Mouse (Mus musculus) inflammation-experienced regulatory T-cells, adult 6 months (primary cell): ENCODE results near the gene Vegfb. TPM values are rescaled to one million over a fixed set of nuclear protein-coding genes. Genes with fewer than 3 reads are reported as not detected.

Experiments
- ATAC-seq: one replicate; pipeline ENCODE4 v1.8.0; 2017
- polyA plus RNA-seq, 3 experiments: library from polyadenylated mRNA; unstranded; fragments of 100-300 nt; shearing (Covaris generic); gene quantifications; one replicate each; pipeline ENCODE4 v1.2.1; 2017

Vegfb gene
- polyA plus RNA-seq, 3 experiments from 2014 or later = 2.5 to 3.6 (median 3.5) TPM

DNA sequence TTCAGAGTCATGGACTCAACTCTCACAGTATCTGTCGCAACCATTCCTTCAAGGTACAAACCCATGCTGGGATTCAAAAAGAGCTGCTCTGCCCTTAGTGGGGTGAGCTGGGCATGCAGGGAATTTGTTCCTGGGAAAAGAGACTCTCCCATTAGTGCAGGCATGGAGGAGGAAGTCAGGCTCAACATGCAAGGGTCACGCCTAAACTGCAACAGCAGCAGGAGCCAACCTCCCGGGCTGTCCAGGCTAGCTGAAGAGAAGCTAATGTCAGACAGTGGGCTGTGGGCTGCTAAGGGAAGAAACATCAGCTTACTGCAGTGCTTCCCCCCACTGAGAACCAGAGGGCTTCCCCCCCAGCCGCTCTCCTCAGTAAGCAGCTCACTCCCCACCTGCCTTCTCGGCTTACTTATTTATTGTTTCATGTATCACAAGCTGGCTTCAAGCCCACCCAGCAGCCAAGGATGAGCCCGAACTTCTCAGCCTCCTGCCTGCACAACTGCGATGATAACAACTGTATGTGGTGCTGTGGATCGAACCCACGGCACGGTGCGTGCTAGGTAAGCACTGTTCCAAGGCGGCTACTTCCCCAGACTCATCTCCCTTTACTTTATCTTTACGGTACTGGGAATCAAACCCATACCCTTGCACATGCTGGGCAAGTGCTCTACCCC lies 15.1 kb downstream of the Vegfb start:
- ATAC-seq = no peak

DNA sequence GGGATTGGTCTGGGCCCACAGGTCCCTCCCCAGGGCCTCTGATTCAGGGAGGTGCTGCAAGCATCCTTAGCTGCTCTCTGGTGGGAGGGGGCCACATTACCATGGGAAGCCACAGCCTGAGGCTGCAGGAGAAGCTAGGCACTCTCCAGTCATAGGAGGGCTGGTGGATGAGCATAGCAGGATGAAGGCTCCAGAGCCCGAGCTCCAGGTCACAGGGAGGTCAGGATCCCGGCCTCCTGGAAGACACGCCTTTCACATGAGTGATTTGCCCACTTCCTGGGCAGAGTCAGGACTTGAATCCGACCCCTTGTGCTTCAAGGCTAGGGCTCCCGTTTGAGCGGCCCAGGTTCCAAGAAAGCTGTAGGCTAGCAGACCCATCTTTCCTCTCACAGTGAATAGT lies 15.8 kb downstream of the Vegfb start:
- ATAC-seq = no peak

DNA sequence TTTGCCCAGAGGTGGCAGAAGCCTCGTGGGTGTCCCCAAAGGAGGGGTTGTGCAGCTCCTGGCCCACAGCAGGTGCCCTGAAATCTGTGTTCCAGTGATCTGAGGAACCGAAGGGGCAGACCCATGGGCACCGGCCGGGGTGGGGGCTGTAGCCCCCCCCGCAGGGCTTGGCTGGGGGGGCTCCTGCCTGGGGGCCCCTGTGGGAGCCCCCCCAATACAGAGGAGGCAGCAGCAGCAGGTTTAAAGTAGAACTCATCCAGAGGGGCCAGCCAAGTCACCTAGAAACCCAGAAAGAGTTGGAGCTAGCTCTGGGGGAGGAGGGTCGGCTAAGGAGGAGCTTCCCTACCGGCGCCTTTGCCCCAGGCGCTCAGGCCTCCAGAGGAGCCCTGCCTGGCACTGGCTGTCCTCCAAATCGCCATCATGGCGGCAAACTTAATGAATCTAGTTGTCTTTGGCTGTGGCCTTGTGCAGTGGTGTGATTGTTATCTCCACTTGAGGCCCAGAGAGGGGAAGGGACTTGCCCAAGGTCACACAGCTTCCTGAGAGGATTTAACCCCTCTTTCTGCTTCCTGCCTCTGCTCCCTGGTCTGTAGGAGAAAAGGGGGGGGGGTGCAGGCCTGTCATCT lies 16.9 kb downstream of the Vegfb start:
- ATAC-seq = no peak

DNA sequence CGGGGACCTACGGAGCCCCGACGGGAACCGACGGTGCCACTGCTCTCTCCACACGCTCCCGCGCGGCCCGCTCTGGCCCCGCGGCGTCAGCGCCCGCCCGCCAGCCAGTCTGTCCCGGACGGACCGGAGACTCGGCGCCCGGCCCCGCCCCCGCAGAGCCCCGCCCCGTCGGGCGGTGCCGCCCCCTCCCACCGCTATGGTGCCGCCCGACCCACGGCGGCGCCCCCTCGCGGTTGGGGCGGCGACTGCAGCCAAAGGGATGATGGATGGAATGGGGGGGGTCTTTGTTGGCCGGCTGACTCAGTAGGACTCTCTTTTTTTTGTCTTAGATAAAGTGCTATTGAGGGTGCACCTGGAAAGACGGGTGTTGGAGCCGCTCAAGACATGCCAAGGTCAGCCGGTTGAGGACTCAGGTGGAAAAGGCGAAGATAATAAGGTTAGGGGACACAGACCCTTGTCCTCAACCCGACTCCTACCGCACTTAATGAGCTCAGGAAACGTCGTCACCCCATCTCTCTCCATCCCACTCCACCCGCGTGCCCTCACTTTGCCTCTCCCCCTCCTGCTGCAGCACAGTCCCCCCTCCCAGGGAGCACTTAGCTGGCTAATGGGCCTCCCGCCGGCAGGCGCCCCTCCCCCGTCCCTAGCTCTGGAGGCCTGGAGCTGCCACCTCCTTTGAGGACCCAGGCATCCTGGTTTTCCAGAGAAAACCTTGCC lies 17.6 kb downstream of the Vegfb start:
- ATAC-seq = peak; percentile 49

DNA sequence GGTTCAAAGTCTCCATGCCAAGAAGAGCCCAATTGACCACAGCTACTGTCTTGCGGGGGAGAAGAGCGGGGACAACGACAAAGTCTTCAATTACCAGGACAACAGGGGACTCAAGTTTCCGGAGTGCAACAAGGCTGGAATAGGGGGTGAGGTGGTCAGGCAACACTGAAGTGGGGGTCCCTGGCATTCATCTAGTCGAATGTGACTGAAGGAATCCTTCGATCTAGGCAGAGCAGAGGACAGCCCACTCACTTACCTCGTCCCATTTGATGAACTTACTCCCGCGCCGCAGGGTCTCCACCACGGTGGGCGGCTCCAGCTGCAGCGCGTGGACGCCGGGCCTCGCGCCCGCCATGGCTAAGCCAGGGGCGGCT lies 18.2 kb downstream of the Vegfb start:
- peak; percentile 4 for ATAC-seq

DNA sequence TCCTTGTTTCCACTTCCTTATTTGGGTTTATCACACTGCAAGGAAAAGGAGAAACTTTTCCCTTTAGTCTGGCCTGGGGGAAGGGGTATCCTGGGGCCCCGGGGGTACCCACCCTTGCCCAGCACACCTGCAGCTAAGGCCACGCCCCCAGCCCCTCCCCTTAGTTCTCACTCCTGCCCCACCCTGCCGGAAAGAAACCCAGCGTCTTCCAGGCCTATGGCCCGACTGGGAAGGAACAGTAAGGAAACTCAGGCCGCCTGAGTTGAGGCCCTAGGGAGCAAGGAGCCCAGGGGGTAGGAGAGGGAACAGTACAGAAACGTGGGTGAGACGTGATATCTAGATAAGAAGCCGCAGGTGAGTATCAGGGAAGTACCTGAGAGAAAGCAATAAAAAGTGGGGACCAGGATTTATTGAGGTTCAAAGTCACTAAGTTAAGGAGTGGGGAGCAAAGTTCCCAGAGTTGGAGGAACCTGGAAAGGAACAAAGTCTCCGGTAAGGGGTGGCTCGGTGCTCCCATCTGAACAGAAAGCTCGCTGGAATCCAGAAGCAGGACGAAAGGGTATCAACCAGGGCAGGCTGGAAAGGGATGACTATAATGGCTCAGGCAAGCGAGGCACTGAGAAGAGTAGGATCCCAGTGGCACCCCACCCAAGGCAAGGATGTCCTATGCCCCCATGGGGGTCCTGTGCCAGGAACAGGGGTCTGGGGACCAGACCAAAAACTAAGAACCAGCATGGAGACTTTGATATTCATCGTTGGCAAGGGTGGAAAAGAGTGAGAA lies 18.8 kb downstream of the Vegfb start:
- no peak for ATAC-seq

DNA sequence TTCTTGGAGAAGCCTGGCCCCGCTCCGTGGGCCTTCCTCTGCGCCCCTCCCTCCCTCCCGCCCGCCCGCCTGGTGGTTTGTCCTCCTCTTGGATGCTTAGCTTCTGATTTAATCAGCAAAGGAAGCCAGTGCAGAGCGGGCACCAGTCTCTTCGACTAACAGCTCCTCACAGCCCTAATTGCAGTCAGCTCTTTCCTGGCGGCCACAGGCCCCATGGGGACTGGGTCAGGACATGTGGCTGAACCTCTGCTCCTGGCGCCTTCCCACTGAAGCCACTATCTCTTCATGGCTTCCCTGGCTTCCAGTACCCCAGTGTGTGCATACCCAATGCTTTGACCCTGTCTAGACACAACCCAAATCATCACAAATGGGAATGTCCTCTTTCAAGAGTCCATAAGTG lies 31.0 kb downstream of the Vegfb start:
- ATAC-seq = no peak

DNA sequence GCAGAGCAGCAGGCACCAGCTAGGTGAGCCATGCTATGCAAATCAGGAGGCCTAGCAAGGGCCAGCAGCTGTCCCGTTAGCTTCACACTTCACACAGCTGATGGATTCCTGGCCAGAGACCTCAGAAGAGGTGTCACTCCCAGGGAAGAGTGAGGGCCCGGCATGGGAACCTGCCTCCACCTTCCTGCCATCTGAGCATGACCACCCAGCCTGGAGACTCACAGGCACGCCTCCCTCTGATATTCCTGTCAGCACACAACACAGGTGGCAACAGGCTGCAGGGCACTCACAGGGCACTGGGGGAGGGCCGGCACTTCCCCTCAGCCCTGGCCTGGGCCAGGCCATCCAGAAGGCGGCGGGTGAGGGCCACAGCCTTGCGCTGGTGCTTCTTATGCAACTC lies 32.0 kb downstream of the Vegfb start:
- ATAC-seq = no peak

DNA sequence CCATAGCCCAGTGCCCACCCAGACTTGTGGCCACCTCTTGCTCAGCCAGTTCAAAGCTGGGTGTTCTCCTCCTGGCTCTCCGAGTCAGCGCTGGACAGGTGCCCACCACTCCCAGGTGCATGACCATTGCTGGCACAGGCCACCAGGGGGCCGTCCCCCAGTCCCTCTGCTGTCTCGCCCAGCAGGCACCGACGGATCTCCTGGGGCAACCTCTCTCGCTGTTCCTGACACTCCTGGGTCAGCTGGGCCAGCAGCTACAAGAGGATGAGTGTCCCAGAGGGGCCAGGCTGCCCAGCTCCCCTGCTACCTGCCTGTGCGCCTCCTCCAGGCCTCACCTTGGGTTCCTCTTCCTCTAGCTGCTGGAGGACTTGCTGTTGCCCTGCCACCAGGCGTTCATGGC lies 33.4 kb downstream of the Vegfb start:
- ATAC-seq = no peak

DNA sequence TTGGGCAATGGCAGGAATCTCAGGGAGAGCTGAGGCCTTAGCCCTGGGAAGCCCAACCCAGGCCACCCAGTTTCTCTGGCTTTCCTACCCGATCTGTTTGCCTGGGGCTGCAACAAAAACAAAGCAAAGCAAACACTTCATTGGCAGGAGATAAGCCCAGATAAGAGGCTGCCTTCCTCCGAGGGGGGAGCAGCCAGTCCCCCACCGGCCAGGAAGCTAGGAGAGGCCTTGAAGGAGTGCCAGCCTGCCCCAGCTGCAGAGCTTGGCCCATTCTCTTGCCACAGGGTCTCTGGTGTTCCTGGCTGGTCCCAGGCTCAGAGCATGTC lies 34.8 kb downstream of the Vegfb start:
- ATAC-seq = no peak

DNA sequence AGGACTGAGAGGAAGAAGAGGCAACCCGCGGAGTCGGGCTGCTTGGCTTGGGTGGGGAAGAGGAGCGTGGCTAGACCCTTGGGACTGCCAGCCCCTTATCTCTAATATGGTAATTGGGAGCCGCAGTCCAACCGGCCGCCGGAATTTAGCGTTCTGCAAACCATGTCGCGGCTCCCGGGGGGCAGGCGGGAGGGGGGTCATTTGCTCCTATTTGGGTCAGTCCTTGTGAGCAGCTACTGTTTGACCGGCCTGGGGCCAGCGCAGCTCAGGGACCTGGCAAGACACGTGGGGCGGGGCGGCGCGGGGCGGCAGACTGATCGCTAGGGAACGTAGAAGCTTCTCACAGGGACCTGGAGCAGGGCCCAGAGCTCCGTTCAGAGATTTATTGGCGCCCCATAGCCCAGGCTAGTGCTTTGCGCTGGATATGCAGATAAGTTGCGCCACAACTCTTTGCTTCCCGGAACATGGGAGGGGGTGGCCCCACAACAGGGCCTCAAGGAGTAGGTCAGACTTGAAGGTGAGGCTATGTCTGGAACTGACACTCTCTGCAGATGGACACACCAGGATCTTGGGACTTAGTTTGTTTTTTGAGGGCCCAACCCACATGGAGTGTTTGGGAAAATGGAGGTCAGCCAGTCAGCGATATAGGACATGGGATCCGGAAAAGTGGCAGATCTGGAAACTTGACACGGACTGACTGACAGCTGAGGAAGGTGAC lies 35.3 kb downstream of the Vegfb start:
- peak; percentile 19 for ATAC-seq

DNA sequence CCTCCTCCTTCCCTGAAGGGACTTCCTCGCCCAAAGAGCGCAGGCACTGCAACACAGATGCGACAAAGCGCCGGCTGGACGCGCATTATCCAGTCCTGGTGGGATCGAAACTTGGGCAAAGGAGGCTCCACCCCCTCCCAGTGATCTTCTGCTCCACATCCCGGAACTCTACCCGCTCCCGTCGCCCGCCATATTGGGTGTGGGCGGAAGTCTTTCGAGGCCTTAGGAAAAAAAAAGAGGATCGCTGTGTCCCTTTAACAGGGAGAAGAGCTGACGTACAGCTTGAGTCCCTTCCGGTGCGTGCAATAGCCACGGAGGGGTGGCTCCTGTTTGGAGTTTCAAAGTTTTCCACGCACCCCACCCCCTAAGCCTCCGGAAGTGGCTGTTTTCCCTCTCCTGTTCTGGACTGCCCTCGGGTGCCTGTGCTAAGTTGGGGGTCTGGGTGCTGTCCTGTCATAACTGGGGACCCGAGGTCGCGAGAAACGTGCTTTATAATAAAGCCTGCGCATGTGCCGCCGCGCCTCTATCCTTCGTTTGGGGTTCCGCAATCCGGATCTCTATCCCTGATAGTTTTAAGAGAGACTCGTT lies 36.0 kb downstream of the Vegfb start:
- ATAC-seq = peak; percentile 60

DNA sequence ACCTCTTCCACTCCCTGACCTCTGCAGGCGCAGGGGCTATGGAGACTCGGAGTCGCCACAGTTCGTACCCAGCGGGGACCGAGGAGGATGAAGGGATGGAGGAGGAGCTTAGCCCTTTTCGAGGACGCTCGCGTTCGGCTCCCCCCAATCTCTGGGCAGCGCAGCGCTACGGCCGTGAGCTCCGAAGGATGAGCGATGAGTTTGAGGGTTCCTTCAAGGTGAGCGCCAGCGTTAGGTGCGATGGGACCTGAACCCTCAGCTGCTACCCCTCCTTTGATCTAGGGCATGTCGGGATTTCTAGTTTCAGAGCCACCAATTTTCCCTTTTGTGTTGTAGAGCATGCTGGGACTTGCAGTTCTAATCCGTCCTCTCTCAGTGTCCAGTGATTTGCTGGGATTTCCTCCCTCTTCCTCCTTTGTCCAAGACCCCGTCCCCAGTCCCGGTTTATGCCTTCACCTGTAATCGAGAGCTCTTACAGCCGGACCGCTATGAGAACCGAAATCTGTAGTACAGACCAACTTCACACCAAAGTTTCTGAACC lies 36.8 kb downstream of the Vegfb start:
- ATAC-seq = peak; percentile 36

DNA sequence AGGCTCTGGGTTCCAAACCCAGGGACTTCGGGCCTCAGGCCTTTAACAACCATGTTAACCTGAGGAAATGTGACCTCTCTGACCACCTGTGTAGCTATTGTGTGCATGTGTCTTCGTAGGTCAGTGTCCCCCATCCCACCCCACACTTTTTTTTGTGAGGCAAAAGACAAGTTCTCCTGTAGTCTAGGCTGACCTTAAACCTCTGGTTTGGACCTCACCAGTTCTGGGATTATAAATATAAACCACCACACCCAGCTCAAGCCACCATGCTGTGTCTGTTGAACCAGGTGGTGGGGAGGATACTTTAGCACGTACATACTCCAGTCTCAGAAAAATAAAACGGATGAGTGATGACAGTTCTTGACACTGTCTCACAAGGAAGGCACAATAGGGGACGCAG lies 37.5 kb downstream of the Vegfb start:
- no peak for ATAC-seq

DNA sequence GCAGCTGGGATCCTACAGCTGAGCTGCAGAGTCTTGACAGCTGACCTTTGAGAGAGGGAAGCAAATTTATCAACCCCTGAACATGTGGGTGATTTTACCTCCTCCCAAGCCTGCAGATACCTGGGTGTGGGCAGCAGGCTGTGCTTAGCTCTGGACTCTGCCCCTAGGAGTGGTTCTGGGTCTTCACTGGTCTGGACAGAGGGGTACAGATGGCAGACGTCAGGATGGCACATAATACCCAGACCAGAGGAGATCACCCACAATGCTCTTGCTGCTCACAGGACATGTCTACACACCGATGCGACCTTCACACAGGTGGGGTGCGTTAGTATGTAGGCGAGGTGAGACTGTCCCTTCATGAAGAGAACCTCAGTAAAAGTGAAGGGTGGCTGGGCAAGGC lies 37.9 kb downstream of the Vegfb start:
- ATAC-seq = no peak

DNA sequence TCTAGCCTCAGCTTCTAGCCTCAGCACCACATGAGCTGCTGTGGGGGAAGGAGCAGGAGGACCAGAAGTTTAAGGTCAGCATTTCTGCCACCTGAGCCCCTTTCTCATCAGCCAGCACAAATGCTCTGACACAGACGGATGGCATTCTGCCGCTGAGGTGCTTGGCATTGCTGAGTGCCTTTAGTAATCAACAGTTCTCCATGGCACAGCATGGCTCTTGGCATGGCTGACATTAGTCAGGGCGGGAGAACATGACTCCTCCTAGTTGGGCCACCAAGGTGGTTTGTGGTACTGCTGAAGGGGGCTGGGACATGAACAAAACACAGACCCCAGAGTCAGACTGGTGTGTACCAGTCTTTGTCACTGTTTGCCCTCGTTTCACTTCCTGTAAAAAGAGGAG lies 39.3 kb downstream of the Vegfb start:
- no peak for ATAC-seq

DNA sequence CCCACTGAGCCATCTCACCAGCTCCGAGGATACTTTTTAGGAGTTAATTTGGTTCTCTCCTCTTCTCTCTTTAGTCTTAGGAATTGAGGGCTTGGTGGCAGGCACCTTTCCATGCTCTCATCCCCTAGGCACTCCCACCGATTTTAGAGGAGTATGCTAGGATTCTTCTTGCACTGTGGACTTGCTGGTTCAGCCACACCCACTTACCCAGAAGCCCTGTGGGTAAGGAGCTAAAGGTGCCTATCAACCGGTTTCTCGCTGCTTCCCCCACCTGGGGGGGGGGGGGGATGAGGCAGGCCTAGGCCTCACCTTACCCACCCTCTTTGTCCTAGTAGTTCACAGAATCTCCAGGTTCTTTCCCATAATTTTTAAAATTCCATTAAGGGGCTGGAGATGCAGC lies 39.7 kb downstream of the Vegfb start:
- ATAC-seq = no peak

DNA sequence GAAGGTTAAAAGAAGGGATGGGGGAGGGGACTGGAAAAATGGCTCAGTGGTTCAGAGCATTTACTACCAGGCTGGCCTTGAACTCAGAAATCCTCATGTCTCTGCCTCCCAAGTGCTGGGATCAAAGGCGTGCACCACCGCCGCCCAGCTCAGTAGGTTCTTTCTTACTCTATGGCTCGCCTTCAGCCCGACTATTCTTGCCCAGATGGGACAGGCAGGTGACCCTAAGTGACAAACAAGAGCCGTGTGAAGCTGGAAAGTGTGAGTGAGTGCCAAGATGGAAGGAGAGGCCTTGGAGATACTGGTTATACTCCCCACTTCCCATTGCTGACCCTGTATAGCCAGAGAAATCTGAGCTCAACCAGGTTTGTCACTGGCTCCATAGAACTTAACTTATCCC lies 43.7 kb downstream of the Vegfb start:
- ATAC-seq = no peak

DNA sequence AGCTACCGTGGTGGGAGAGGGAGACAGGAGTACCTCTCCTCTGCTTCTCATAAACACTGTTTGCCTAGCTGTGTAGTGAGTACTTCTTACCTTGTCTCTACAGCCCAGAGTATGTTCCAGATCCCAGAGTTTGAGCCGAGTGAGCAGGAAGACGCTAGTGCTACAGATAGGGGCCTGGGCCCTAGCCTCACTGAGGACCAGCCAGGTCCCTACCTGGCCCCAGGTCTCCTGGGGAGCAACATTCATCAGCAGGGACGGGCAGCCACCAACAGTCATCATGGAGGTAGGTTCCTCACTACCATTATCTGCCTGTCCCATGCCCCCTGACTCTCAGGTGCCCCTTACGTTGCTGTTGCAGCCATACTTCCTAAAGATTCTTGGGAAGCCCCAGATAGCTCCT lies 44.7 kb downstream of the Vegfb start:
- no peak for ATAC-seq

DNA sequence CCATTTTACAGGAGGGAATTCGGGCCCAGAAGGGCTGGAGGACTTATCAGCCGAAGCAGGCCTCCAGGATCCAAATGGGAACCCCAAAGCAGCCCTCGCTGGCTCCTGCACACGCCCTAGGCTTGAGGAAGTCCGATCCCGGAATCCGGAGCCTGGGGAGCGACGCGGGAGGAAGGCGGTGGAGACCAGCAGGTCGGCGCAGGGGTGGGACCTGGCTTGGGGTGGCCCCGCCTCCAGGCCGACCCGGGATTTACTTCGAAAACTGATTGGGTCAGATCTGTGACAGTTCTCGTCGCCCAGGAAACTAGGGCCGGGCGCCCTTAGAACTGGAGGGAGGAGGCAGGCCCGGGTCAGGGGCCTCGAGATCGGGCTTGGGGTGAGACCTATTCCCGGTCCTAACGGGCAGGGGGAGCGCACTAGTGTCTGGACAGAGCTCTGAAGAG lies 45.2 kb downstream of the Vegfb start, which contains the start of gene Gpr137:
TSS of gene Gpr137 (minus strand) at position 232 of the 443 bp plus-strand sequence.
- ATAC-seq = peak; percentile 79

DNA sequence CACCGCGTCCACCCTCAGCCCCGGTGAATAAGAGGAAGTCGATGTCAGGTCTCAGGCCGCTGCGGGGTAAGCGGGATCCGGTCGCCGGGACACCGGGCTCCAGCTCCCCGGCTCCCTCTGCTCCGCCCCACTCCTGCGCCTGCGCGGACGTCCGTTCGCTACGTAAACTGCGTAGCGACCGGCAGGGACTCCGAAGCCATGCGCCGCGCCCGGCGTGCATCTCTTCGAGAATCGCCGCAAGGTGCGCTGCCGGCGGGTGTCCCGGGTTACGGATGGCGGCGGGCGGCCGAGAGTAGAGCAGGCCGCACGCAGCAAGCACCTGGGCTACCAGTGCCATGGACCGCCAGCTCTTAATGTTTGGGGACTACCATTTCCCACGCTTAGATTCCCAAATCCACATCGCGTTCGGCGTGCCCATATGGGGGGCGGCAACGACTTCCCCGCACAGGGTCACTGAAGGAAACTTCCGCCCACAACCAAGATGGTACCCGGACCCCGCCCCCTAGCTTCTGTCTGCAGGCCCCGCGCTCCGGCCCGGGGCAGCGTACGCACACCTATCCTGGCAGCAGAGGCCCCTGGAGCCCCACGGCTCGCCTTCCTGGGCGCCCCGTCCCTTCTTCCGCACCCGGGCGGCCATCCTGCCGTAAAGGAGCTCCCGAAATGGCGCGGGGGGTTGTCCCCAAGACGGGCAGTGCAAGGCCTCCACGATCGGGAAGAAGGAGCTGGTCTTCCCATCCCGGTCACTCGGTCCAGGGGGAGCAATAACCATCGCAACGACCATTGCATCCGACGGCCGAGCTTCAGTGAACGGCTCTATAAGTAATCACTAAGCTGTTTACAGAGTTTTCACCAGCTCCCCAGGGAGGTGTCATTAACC lies 45.8 kb downstream of the Vegfb start, which contains the start of gene Bad:
TSS of gene Bad (plus strand) at position 490 of the 877 bp plus-strand sequence.
- peak; percentile 71 for ATAC-seq
